Mouse (Mus musculus): ENCODE measurements around the gene Cer1.

GRCm38 (mm10) chr4:82916003-82916677 lies 31.2 kb upstream of the Cer1 start:
- TF ChIP-seq CHD2 (IDR thresholded peaks at IDR 0.05; ENCODE audit: low read depth, low read length) (no peak), MAFK (IDR thresholded peaks at IDR 0.05; ENCODE audit: insufficient read depth, low read depth, low read length) (no peak), ZNF384 (IDR thresholded peaks at IDR 0.05; ENCODE audit: low read depth, low read length) (no peak), HCFC1 (IDR thresholded peaks at IDR 0.05; ENCODE audit: borderline replicate concordance, insufficient read depth, low read length) (no peak)

All from ES-E14 (cell line).